Mouse (Mus musculus): Measurements from ENCODE around the gene Il22ra1.

Gene Il22ra1

DNA sequence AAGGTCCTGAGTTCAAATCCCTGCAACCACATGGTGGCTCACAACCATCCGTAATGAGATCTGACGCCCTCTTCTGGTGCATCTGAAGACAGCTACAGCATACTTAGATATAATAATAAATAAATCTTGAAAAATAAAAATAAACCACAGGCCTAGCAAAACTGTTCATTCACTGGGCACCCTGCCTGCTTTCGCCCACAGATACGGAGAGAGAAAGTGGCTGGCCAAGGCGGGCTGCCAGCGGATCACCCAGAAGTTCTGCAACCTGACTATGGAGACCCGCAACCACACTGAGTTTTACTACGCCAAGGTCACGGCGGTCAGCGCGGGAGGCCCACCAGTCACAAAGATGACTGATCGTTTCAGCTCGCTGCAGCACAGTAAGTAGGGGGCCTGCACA lies 5.9 kb downstream of the Il22ra1 start:
- no peak for DNase-seq (ENCODE audit: low read depth, low spot score)

- no peak for DNase-seq (ENCODE audit: low read depth, low spot score)
Observed at GRCm38 (mm10) chr4:135736903-135737302, 8.9 kb downstream of the Il22ra1 start.

DNA sequence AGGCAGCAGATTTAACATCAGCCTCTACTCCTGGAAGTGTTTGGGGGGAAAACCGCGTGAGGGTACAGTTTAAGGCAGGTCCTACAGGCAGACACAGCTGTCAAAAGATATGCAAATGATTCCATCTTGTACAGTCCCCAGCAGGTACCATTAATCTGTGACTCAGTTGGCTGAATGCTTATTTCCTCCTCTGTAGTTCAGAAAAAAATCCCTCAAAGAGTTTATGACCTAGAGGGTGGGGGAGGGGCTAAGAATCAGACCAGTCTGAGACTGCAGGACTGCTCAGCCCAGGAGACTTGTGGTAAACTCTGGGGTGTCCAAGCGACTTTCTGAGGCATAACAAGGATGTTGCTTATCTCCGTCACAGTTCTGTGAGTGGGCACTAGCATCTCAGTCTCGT lies 10.3 kb downstream of the Il22ra1 start:
- no peak for DNase-seq (ENCODE audit: low read depth, low spot score)

GRCm38 (mm10) chr4:135739148-135739547 lies 11.2 kb downstream of the Il22ra1 start:
- DNase-seq (ENCODE audit: low read depth, low spot score) = no peak

DNA sequence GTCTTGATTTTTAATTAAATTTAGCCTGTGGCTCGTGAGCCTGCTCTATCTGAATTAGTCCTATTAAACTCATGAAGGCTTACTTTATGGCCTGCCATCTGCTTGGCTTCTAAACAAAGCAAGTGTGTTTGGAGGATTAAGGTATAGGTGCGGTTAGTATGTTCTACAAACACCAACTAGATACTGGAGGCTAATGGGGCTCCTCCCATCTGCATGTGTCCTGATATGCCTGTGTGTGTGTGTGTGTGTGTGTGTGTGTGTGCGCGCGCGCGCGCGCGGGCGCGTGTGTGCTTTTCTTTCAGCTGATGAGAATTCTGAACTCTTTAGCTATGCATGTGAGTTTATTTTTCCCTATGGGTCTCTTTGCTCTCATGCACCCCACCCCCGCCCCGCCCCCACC lies 11.7 kb downstream of the Il22ra1 start:
- DNase-seq (ENCODE audit: low read depth, low spot score) = no peak

- DNase-seq (ENCODE audit: low read depth, low spot score) = no peak
Observed at GRCm38 (mm10) chr4:135743520-135743919, 15.5 kb downstream of the Il22ra1 start.

DNA sequence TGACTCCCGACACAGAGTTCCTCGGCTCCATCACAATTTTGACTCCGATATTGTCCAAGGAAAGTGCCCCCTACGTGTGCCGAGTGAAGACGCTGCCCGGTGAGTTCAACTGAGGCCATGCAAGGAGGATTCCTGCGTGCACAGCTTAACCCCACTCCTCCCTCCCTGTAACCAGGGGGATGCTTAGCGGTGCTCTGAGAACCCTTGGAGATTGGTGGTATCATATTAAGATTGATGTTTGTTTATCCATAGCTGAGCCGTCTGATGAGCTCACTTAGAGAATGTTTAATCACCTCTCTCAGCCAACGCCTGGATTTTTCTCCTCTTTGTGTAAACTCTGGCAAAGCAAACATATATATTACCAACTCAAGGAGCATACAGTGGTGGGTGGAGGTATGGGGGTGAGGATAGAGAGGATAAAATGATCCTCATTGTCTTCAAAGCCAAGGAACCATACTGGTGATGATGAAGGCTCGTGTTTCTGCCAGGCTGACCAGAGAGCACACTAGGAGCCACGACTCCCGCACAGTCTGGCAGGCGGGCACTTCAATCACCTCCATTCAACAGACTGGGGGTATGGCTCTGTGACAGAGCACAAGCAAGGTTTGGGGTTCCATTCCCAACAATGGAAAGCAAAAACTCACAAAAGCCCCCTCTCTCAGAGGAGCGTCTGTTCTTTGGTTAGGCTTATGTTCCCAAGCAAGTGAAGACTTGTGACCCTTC lies 16.9 kb downstream of the Il22ra1 start:
- no peak for DNase-seq (ENCODE audit: low read depth, low spot score)

GRCm38 (mm10) chr4:135745613-135746012 lies 17.6 kb downstream of the Il22ra1 start:
- no peak for DNase-seq (ENCODE audit: low read depth, low spot score)

- DNase-seq (ENCODE audit: low read depth, low spot score) = no peak
Observed at GRCm38 (mm10) chr4:135750896-135751295, 22.9 kb downstream of the Il22ra1 start.

DNA sequence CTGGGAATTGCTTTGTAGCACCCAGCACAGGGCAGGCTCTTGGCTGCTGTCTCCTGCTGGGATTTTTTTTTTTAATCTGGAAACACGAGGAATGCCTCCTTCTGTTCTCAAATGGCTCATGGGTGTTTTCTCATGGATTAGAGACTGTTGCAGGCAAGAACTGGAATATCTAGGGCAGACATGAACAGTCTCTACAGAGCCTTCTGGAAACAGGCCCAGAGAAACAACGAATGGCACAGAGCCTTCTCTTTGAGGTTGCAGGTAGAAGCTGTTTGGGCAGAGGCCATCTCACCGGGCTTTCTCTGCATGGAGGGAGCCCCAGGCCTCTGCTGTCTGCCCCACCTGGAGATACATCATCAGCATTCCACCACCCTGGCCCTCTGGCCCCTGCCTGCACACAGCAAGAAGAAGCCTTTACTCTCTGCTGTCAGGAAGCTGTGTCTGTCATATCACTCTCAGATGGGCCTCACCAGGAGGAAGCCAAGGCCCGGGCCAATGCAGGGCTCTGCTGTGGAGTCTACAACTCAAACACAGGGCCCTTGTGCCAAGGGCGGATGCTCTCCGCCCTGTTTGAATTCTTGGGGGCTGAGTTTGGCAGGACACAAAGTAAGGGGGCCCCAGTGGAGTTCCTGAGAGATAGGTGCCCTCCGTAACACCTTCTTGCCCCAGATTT lies 24.3 kb downstream of the Il22ra1 start:
- DNase-seq (ENCODE audit: low read depth, low spot score) = no peak

GRCm38 (mm10) chr4:135752779-135753164 lies 24.8 kb downstream of the Il22ra1 start:
- DNase-seq (ENCODE audit: low read depth, low spot score) = no peak

GRCm38 (mm10) chr4:135758331-135758730 lies 30.4 kb downstream of the Il22ra1 start:
- no peak for DNase-seq (ENCODE audit: low read depth, low spot score)

DNA sequence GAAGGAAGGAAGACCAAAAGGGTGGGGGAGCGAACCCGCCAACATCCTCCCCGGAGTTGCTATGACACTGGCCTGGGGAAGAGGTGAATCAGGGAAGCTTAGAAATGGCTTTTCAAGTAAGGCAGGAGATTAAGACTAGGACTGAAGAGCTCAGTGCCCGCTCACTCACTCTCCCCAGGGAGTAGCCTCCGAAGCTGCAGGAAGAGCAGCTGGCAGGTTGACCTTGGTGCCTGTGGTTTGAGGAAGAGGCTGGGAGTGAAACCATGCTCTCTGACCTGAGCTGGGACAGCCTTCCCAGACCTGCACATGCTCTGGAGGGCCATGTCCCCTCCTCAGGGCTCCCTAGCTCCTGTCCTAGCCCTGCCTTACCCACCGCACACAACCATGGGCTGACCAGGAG lies 30.9 kb downstream of the Il22ra1 start:
- no peak for DNase-seq (ENCODE audit: low read depth, low spot score)

GRCm38 (mm10) chr4:135759356-135759976 lies 31.5 kb downstream of the Il22ra1 start, which contains the start of gene Myom3:
Myom3 (plus strand) TSS chr4:135759715.
- DNase-seq (ENCODE audit: low read depth, low spot score) = no peak

DNA sequence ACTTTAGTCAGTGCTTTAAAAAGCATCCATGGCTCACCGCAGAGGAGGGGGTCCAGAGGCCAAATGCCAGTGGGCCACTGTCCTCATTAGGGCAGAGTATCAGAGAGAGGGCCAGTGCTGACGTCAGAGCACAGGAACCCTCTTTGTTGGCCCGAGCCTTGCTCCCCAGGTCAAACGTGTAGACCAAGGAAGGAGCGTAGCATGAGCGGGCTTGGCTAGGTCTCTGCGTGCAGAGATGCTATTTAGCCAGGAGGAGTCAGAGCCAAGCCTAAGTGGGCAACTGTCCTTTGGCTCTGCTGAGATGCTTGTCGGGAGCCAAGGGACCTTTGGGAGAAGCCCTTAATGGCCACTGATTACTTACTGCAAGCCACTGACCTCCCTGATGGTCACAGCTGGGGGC lies 33.1 kb downstream of the Il22ra1 start:
- no peak for DNase-seq (ENCODE audit: low read depth, low spot score)

- DNase-seq (ENCODE audit: low read depth, low spot score) = no peak
Observed at GRCm38 (mm10) chr4:135761569-135761968, 33.6 kb downstream of the Il22ra1 start.

DNA sequence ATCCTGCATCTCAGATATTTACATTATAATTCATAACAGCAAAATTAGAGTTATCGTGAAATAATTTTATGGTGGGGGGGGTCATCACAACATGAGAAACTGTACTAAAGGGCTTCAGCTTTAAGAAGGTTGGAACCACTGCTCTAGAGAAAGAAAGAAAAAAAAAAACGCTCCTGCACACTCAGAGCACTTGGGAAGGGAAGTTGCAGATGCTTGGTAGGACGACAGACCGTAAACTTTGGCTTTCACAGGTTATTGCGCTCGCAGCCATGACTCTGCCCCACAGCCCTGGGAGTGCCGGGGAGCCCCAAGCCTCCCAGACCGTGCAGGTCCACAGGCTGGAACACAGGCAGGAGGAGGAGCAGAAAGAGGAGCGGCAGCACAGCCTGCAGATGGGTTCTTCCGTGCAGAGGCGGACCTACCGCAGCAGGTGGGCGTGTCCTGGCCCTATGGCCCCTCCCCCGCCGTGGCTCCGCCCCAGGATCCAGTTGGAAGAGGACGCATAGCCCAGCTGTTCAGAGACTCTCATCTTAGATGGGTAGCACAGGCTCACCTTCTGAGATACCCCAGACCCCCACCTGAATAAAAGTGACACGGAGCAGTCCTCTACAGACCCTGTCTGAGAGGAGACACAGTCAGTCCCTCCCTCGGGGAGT lies 34.4 kb downstream of the Il22ra1 start:
- DNase-seq (ENCODE audit: low read depth, low spot score) = peak; percentile 57

- no peak for DNase-seq (ENCODE audit: low read depth, low spot score)
Observed at GRCm38 (mm10) chr4:135764700-135765099, 36.7 kb downstream of the Il22ra1 start.

DNA sequence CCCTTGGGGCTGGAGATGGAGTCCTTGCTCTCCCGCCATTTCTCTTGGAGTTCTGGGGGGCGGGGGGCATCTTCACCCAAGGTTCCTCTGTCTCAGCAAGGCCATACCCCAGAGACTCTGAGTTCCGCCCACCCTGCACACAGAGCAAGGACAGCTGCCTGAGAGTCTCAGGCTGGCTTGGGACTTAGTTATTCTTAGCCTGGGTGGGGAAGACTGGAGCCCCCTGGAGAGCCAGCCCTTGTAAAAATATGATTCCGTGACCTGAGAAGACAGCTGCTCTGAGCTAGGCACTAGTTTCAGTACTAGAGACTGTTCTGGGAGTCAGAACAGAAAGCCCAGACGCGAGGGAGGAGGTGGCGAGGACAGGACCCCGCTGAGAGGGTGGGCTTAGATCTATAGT lies 37.7 kb downstream of the Il22ra1 start:
- DNase-seq (ENCODE audit: low read depth, low spot score) = no peak

DNA sequence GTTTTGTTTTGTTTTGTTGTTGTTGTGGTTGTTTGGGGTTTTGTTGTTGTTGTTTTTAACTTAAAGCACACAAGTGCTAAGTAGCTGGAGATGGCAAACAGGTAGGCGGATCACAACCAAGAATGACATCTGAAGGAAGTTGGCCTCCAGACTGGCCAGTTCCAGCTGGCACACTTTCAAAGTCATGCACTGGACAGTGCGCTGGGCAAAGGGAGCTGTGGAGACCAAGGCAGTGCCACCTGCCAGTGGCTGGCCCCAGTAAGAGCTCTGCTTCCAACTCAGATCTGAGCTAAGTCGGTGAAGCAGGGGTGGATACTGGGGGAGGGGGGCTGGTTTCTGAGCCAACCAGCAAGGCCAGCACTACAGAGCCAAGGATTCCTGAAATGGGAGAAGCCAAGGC lies 39.0 kb downstream of the Il22ra1 start:
- DNase-seq (ENCODE audit: low read depth, low spot score) = no peak

DNA sequence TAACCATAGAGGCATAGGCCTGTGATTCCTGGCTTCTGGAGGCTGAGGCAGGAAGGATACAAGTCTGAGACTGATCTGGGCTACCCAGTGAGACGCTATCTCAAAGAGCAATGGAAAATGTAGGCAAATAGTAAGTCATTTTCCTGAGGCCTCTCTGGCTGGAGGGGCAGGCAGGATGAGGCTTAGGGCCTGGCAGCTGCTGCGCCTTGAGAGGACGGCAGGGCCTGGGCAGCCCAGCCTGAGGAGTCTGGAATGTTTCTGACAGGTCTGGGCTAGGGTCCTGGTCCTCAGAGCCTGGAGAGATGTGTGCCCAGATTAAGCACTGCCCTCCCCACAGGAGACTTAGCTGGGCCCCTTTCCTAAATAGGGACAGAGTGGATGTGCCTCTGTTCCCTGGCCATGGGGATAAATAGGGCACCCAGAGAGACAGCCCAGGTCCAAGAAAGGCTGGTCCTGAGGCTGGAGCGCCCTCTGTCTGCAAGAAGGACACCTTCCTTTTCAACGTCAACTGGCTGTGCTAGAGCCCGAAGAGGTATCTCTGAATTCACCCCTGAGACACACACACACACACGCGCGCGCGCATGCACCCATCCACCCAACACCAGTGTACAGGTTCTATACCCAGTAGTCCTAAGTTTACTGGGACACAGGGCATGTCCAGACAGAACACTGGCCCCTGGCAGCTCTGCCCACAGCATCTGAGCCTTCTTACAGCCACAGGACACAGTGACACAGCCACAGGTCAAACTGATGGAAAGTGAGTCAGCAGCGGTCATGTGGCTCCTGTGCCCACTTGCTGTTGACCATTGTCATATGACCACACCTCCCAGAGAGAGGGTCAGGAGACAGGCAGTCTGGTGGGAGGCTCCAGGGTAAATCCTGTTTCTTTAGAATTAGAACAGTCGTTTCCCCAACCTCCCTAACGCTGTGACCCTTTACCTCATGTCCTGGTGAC lies 40.9 kb downstream of the Il22ra1 start:
- no peak for DNase-seq (ENCODE audit: low read depth, low spot score)
